Mouse (Mus musculus) mouse embryonic stem cell (cell line): ENCODE results near the gene Commd9.

Source experiments
- in situ Hi-C, 2 experiments: fragments of 300-500 bp; cut with MboI; formaldehyde crosslinking; loops; 1 replicate in 1 of 2; 3 replicates in 1 of 2; pipeline ENCODE4 v1.14.3; 2019 to 2020; ENCODE audit warnings: low sequenced_read_pairs in 2 of 2, low pct_unique_long_range_greater_than_20kb in 1 of 2, mixed read lengths in 1 of 2; ENCODE audit not compliant: unreplicated experiment in 1 of 2

The Commd9 gene

DNA sequence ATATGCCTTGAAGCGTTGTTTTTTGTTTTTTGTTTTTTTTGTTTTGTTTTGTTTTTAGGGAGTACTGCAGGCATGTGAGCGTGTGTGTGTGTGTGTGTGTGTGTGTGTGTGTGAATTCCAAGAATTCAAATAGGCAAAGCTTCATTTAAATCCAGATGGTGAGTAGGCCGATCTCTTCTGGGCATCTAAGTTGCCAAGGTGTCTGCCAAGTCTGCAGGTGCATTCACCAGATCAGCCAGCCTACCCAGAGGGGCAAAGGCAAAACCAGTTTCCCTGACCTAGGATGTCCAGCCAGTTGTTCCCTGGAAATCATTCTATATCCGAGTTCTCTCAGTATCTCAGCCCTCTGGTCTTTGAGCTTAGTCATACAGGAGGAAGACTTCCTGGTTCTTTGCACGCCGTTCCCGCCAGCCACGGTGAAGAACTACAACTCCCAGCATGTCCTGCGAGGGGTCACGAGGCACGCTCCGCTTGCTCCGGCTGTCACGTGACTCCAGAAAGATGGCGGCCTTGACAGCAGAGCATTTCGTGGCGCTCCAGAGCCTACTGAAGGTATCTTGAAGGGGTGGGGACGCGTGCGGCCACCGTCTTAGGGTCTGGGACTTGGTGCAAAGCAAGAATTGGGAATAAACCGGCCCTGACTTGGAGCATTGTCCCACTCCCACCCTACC lies at the start of gene Commd9:
Gene Commd9 (plus strand): TSS at position 480 of the 671 bp plus-strand sequence.
- in situ Hi-C loops: no loop called here

DNA sequence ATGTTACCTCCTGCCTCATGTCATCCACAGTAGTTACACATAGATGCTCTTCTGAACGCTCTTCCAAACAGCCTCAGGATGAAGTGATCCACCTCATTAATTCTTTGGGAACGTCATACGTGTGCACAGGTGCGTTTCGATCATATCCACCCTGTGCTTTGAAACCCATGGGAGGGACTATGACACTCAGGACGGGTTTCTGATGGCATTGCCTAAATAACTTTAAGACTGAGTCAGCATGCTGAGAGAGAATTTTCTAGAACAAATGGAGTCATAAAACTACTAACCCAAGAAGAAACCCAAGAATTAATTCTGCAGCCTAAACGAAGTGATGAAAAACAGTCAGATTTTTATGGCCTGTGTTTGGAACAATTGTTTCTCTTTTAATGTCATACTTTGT lies 43.3 kb upstream of the Commd9 start:
- in situ Hi-C loops: no loop called here

DNA sequence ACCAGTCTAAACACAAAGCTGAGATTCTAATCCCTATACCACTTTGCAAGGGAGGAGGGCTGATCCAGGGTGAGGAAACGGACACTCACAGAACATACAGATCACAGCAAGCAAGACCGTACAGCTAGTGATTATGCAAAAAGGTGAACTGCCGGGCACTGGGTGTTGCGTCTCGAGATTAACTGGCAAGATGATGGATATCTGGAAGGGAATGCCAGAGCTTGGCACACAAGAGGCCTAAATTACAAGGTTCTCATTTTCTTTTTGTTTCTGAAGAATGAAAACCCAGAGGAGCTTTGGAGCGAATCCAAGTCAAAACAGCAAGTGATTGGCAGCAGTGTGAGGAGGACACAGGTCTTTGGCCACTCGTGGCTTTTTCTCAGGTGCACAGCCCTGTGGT lies 31.3 kb upstream of the Commd9 start:
- in situ Hi-C loops: no loop called here

DNA sequence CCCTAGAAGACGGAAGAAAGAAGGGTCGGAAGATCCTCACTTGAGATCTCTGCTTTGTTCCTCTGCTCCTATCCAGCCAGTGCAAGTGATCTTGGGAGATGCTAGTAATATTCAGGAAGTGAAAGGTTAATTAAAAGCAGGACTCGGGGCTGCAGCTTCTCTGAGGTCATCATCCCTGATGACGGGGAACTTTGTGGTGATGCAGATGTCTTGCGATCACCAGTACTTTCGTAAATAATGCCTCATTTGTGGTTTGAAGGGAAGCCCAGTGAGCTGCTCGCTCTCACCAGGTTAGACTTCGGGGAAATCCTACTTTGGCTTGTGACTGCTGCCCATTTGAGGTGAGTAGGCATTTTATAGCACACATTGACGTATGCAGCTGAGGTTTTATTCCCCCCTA lies 29.9 kb upstream of the Commd9 start:
- in situ Hi-C loops: no loop called here

DNA sequence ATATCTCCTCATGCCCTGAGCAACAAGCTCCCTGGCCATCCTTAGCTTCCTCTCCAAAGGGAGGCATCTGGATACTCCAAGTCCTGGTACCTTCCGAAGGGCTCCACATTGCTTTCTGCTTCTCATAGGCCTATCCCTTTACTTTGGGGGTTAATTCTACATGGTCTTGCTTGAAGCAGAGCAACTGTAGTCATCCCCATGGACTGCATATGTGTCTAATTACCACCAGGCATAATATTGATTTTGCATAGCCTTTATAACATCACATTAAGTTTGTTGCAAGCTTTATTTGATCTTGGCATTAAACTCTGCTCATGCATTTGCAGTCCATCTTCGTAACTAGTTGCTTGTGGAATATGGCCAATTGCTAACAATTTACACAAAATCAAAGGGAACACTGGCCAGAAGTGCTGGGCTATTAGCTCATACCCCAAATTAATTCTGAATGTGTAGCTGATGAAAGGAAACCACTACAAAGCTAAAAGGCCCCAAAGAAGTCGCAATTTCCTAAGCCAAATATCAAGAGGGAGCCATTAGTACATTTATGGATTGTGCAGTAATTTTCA lies 25.0 kb upstream of the Commd9 start:
- in situ Hi-C loops: no loop called here

DNA sequence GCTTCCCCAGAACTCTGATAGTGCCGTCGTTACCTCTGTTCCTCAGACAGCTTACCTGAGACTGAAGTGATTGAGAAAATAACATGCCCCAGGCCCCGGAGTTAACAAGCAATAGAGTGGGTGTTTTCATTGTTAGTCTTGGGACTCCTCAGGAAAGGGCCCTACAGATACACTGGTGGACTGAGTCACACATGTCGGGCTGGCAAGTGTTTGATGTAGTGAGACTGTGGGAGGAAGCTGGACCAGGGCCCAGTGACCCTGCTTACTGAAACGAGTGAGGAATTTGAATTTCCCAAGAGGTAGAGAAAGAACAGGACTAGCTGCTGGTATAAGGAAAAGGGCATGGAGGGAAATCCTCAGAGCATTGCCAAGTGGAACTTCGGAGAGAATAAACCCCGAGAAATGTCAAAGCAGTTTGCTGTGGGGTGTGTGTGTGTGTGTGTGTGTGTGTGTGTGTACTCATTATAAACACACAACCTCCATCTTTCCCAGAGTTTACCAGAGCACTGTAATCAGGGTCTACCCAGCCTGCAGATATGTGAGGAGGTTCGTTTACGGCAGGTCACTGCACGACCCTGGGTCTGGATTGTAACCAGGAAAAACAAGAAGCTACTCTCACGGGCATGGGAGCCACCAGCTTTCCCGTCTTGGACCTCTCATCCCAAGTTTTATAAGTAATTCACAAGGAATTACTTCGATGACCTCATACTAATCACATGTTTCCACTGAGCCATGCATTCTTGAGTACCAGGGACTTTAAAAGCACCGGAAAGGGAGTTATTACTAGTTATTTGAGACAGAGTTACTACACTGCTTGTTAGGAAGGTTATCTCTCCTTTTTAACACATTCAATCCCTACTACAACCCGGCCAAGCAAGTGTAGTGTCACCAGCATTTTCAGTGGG lies 23.6 kb upstream of the Commd9 start:
- in situ Hi-C loops: no loop called here

DNA sequence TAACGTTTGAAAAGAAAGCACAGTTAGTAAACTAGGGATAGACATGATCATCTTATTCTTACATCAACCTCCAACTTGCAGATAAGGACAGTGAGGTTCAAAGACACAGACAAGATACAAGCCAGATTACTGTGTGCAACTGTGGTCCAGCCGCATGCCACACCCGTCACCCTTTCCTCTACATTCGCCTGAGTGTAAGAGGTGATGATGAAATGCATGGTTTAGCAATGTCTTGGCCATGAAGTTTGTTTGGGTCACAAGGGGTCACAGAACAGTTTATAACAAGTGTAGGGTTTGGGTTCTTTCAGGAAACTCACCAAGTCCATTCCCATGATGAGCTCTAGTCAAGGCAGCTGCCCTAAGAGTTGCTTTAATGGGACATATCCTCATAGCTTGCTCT lies 17.4 kb upstream of the Commd9 start:
- in situ Hi-C loops: no loop called here

DNA sequence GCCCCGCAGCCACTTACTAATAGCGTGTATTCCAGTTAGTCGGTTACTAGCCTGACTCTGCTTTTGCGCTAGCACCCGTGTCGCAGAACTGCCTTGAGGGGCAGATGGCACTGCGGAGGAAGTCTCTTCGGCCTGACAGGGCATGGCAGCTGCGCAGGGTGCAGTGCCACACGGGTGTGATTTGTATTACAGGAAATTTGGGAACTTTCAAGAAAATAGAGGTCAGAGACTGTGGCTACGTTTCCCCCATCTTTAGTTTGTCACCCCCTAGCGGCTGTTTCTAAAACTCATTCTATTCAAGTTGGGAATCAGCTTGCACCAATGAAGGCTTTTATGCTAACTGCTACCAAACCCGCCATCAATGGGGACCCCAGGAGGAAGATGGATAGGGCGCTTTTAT lies 14.9 kb upstream of the Commd9 start:
- in situ Hi-C loops: no loop called here

DNA sequence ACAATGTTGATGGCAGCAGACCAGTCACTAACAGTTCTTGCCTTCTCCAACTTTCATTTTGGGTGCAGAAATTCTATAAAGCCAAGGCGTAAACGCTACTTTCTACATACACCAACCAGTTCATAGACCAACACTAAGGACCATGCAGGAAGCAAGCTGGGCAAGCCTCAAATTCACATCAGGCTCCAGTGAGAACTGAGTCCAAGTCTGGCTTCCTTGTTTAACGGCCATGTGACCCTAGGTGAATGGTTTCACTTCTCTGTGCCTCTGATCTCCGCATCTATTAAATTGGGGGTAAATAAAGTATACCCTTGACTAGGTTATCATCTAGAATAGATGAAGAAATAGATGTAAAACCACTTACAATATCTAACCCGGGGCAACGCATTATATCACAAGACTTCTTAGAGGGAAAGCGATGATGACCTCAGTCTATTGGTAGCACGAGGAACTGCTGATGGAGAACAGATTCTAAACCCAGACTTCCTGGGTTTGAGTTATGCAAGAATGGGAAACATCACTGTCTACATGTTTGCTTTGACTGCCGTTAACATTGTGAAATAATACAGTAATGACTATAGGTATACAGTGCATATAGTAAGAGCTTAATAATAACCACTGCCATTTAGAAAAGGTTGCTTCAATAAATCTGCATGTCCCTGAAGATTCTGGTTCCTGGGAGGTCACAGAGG lies 4.4 kb upstream of the Commd9 start:
- in situ Hi-C loops: no loop called here

DNA sequence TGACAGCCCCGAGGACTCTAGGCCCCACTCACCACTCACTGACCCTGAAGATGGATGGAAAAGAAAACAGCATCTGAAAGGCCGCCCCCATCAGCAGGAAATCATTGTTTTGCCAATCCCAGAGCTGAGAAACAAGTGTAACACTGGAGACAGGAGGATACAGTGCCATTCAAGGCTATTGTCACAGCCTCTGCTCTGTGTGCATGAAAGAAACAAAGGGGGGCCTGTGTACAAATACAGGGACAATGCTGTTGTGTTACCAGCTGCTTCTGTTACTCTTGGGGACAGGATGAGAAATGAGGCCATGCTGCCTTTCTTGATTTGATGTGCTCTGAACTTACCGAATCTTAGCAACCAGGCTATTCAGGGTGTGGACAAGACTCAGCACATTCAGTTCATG lies 3.0 kb upstream of the Commd9 start, which contains the start of gene Prr5l:
Gene Prr5l (minus strand): TSS at position 30 of the 400 bp plus-strand sequence.
- in situ Hi-C loops: no loop called here

DNA sequence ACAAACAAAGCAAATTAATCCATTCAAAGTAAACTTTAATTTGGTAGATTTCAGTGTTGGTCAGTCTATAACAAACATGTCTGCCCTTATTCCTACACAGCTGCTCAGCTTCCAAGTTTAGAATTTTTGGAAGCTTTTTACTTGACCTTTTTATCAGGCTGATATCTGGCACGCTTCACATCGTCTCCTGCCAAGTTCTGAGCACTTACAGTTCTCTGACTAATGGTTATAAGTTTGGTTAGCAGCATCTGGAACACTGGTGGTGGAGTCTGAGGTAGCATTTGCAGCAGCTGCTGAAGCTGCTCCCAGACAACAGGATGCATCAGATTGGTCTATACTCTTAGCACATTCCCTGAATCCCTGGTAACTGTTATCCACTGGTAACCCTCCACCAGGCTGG lies 1.8 kb upstream of the Commd9 start:
- in situ Hi-C loops: no loop called here

DNA sequence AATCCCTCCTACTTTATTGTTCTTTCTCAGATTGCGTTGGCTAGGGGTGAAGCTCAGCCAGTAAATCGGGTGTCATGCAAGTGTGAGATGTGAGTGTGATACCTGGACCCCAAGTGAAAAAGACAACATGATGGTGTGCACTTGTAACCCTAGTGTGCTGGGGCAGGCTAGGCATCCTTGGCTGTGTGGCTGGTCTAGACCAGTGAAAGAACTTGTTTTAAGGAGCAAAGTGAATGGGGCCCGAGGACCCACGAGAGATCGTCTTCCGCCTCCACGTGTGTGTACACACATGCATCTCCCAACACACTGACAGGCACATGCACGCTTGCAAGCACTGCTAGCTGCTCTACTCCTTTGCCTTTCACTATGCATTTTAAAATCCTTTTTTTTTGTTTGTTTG lies 2.8 kb downstream of the Commd9 start:
- in situ Hi-C loops: no loop called here

DNA sequence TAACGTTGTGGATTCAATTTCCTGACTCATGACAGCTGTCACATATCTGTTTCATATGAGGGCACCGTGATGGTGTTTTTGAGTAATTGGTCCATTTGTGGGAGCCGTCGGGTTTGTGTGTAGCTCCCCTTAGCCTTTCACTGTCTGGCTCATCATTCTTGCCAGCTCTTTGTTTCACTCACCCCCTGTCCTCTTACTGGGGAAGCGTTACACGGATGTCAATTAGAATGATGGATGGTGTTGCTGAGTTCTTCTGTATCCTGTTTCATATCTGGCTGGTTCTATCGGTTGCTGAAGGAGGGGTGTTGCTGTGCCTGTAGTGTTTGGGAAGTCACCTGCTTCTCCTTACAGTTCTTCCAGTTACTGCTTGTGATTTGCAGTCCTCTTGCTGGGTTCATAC lies 5.1 kb downstream of the Commd9 start:
- in situ Hi-C loops: no loop called here

DNA sequence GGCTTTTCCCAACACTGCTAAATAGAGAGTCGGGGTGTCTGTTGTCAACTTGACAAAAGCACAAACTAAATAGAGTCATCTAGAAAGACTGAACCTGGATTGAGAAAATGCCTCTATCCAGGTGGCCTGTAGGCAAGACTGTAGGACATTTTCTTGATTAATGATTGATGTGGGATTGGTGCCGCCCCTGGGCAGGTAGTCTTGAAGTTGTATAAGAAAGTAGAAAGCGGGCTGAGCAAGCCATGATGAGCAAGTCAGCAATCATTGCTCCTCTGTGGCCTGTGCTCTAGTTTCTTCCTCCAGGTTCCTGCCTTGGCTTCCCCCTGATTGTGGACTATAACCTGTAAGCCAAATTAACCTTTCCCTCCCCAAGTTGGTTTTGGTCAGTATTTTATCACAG lies 8.1 kb downstream of the Commd9 start:
- in situ Hi-C loops: no loop called here

DNA sequence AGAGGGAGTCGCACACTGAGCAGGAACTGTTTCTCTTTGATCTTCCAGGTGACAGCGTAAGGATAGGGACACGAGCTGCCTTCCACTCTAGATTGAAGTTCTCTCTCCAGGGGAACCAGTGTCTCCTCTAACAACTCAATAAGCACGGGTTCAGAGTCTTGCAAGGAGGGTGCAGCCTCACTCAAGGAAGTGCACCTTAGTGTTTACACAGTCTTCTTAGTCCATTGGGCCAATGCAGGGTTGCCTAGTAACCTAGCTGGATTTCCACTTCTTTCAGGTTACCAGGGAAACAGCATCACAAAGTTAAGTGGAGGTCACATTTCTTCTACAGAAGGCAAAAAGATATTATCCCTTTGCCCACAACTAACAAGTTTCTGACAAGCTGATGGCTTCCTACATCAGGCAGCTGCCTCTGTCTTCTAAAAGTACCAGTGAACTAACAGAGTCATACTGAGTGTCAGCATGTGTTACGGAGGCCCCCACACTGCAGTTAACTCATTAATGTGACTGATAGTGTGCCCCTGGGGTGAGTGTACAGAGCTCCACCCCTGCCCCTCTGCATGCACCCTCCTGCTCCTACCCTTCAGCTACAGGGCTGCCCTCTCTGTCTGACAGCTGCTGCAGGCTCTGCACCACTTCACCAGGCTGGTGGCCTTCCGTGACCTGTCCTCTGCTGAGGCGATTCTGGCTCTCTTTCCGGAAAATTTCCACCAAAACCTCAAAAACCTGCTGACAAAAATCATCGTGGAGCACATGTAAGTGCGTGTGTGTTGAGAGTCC lies 10.6 kb downstream of the Commd9 start:
- in situ Hi-C loops: no loop called here

DNA sequence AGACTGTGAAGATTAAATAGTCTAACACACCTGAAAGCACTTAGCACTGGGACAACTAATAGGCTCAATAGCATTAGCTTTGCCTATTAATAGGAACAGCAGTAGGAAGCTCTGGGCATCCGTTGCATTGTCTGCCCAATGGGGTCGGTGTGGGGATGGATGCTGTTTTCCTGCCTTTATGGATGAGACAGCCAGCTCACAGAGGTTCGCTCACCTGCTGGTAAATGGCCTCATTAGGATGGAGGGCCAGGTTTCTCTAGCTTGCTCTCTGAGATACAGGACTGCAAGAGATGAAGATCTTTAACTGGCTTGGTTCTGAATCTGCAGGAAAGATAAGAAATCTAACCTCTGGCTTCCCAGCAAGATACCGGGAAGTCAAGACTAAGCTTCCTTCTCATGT lies 16.1 kb downstream of the Commd9 start:
- in situ Hi-C loops: loop anchor here in 1 of 2 experiments (10.0 kb wide), 1 partner anchor 553 kb away; the partner anchor contains the start of gene Fjx1

DNA sequence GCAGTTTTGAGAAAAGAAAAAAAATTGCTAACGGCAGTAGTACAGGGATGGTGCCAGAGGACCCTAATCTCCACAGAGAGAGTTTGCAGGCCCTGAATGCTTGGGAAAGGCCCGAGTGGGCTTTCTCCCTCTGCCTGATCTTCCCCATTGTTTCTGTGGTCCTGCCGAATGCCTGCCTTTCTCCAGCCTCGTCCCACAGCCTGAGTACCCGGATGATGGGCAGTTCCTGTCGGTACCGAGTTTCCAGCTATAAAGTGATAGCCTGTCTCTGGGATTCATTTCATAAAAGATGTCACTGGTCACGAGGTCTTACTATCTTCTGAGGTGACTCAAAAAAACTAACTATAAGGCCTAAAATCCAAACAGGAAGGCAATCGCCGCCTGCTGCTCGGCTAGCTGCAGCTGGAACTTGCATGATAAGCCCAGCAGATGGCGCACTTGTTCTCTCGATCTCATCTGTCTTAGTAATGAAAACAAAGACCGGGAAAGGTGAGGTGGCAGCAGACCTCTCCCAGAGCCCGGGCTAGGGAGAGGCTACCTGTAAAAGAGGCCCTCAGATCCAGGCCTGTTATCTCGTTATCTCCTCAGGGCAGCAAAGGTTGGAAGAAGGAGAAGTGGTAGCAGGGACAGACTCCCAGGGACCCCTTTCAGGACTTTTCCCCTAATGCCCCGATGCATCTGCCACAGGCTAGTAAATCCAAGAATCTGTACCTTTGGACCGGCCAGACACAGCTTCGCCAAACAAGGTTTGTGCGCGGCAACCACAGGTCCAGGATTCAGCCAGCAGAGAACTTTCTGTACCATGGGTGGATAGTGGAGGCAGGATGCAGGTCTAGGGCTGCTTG lies 19.7 kb downstream of the Commd9 start:
- in situ Hi-C loops: loop anchor here (5.0 to 10.0 kb wide), 2 partner anchors 547 to 549 kb away; partner anchors contain the start of gene Fjx1 (in 2 of the 2)
